Mouse (Mus musculus) WW6 (cell line): ENCODE measurements around the gene Myo5a.
A peak's percentile ranks its signal among the peaks of the same experiment; 100 is the strongest.

Source experiments
- DNase-seq: peaks from one replicate; pipeline ENCODE4 v3.0.0-alpha.2; 2013; ENCODE audit warnings: low read depth, low spot score

The Myo5a gene

GRCm38 (mm10) chr9:75070457-75071028 is at the start of gene Myo5a:
Gene Myo5a, plus strand, starts transcription at chr9:75071015.
- DNase-seq = no peak

GRCm38 (mm10) chr9:75022546-75022945 is 48.3 kb upstream of the Myo5a start:
- no peak for DNase-seq

GRCm38 (mm10) chr9:75023150-75023894 is 47.5 kb upstream of the Myo5a start:
- DNase-seq = no peak

- DNase-seq = no peak
These were observed 46.7 kb upstream of the Myo5a start for GRCm38 (mm10) chr9:75024089-75024488.

GRCm38 (mm10) chr9:75025689-75026088 is 45.1 kb upstream of the Myo5a start:
- peak; percentile 36 for DNase-seq

DNA sequence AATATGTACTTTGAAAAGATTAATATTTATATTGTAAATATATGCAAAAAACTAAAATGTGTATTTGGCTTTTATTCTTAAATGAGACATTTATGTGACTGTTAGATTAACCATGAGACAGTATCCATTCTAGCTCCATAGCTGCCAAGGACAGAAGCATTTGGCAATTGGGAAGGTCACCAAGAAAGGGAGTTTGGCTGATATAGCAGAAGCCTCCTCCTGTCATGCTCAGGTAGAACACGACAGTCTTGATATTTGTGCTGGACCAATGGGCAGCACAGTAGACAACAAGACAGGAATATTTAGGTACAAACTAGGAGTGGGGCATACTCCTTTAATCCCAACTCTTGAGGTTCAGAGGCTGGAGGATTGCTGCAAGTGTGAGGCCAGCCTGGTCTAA is 38.4 kb upstream of the Myo5a start:
- DNase-seq = no peak

GRCm38 (mm10) chr9:75033141-75033540 is 37.7 kb upstream of the Myo5a start:
- DNase-seq = no peak

DNA sequence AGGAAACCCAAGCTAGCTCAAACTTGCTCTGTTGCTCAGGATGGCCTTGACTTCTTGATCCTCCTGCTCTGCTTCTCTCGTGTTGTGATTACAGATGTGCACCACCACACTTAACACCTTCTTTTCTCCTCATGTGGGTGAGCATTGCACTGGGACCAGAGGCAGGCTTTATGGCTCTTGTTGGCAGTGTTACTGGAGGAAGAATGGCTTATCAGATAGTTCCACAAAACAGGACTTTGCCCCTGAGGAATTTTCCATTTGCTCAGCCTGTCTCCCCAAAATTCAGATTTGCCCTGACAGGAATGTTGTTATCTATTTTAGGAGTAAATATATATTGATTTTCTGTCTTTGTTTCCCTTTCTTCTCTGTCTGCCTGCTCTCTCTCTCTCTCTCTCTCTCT is 36.1 kb upstream of the Myo5a start:
- DNase-seq = no peak

- no peak for DNase-seq
These were observed 34.9 kb upstream of the Myo5a start for GRCm38 (mm10) chr9:75035944-75036343.

- peak; percentile 79 for DNase-seq
These were observed 33.1 kb upstream of the Myo5a start, which contains the start of gene Arpp19 for GRCm38 (mm10) chr9:75037451-75038356. Gene Arpp19, plus strand, starts transcription at chr9:75037614.

DNA sequence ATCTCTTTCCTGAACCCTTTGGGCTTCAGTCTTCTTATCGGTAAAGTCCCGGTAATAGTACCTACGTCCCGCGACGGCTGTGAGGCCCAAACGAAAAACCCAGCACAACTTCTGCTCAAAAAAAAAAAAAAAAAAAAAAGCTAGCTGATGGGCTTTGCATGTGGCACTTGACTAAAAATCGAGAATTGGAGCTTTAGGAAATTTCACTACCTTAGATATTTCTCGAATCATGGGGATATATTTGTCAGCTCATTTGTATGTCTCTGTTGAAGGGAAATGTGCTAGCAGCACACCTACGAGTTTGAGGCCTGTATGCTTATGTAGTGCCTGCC is 32.5 kb upstream of the Myo5a start:
- DNase-seq = no peak

DNA sequence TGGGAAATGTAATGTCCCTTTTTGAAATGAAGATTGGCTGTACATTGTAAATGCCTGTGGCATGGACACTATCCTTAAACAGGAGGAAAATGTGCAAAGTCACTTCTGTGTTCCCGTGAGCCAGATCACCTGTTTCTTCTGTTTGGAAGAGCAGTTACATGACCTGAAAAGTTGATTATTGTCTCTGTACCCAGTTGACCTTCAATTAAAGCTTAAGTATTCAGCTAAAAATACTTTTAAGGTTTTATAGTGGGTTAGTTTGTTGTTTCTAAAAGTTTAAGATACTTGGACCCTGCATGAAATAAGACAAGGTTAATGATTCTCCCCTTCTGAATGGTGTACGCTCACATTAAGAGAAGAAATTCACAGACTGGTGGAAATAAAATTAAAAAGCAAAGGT is 30.2 kb upstream of the Myo5a start:
- DNase-seq = no peak

DNA sequence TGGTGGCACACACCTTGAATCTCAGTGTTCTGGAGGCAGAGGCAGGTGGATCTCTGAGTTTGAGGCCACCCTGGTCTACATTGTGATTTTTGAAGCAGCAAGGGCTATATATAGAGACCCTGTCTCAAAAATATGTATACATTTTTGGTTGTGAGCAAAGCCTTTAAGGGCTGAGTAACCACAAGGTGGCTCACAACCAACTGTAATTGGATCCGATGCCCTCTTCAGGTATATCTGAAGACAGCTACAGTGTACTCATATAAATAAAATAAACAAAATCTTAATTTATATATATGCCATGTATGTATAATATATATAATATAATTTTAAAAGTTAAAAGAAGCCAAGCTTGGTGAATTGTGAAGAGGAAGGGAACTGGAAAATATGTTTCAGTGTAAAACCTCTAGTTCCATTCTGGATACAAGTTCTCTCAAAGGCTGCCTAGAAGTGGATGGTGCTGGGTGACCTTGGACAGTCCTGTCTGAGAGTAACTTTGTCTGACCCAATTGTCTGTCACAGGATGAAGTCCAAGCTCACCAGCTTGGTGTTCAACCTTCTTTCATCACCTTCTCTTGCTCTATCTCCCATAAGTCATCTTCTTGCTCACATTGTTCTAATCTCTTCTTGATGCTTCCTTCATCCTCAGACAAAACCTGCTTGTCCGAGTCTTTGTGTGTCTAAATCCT is 28.8 kb upstream of the Myo5a start:
- DNase-seq = no peak

- no peak for DNase-seq
These were observed 27.6 kb upstream of the Myo5a start for GRCm38 (mm10) chr9:75043191-75043590.

GRCm38 (mm10) chr9:75047079-75047478 is 23.7 kb upstream of the Myo5a start:
- no peak for DNase-seq

DNA sequence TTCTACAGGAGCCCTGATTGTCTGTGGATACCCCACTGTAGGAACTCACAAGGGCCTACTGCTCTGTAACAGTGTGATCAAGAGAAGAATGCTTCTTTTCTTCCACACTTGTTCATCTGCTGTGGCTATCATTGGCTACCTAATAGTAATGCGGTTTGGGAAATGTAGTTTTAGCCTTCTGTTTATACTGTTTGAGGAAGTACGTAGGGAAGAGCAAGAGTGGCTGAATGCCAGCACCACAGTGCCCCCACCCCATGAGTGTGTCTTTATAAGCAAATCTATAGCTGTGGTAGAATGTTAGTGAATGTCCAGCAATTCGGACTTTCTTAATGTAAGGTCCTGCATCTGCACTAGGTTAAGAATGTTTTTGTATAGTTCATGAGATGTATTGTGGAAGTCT is 21.7 kb upstream of the Myo5a start:
- no peak for DNase-seq

- DNase-seq = no peak
These were observed 20.8 kb upstream of the Myo5a start for GRCm38 (mm10) chr9:75050003-75050402.

- DNase-seq = no peak
These were observed 19.0 kb upstream of the Myo5a start for GRCm38 (mm10) chr9:75051841-75052240.

GRCm38 (mm10) chr9:75055046-75055445 is 15.8 kb upstream of the Myo5a start:
- no peak for DNase-seq

DNA sequence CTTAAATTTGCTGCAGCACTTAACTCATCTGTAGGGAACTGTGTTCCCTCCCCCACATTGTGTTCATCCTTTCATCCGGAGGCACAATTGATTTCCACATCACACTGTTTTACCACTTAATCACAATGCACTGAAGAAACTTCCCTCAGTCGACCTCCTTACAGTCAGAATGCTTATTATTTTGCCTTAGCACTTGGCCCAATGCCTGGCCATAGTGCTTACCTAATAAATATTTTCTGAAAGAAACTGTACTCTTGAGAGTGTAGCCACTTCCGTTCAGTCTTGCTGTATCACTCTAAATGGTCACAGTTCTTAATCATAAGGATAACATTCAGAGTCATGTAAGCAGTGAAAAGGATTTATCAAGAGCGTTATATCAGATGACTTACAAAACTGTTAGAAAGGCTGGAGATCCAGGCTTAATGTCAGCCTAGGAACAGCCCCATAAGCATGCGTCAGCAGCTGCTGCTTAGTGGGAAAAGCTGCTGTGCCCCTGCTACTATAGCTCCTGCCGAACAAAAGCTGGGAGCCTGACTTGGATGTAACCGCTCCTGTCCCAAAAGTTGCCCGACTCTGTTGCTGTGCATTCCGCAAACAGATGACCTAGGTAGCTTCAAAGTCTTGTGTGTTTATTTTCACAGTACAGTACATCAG is 6.0 kb upstream of the Myo5a start:
- no peak for DNase-seq

- DNase-seq = peak; percentile 59
These were observed 352 bp downstream of the Myo5a start for GRCm38 (mm10) chr9:75071029-75071705.
